Mouse (Mus musculus) urinary bladder, postnatal 36 days (tissue): ENCODE data around the gene Uts2.

Source experiments
- DNase-seq, 2 experiments: peaks; one replicate each; pipeline ENCODE4 v3.0.0; 2022; ENCODE audit warnings: low spot score in 2 of 2, mixed read lengths in 1 of 2

Uts2 gene

DNA sequence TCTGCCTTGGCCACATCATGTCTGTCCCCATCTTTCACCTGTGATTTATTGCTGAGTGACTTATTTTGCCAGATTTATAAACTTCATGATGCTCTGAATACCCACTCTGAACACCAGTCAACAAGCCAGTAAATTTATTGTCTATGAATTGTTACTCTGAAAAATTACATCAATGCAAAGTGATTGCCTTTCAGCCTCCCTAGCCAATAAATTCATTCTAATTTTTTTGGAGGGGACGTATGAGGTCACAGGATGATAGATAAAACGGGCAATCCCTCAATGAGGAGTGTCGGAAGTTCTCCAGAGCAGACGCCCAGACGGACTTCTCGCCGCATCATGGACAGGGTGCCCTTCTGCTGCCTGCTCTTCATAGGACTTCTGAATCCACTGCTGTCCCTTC lies at the start of gene Uts2:
TSS of gene Uts2 (plus strand) at position 301 of the 400 bp plus-strand sequence.
- no peak for DNase-seq

DNA sequence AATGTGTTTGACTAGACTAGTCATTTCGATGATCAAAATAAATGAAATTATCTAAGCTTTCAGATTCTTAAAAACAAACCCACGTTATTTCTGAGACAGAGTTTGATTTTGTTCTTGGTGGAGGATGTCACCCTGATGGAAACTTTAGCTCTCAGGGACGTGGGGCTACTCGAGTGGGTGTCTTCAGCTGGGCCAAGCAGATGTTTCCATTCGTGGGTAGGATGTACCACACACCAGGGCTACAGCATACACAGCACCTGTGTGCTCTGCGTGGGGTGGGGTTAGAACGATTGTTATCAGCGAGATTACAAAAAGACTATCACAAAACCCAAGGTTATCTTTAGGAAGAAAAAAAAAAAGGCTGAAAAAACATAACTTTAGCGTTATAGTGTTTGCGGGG lies 45.9 kb upstream of the Uts2 start:
- DNase-seq = no peak

DNA sequence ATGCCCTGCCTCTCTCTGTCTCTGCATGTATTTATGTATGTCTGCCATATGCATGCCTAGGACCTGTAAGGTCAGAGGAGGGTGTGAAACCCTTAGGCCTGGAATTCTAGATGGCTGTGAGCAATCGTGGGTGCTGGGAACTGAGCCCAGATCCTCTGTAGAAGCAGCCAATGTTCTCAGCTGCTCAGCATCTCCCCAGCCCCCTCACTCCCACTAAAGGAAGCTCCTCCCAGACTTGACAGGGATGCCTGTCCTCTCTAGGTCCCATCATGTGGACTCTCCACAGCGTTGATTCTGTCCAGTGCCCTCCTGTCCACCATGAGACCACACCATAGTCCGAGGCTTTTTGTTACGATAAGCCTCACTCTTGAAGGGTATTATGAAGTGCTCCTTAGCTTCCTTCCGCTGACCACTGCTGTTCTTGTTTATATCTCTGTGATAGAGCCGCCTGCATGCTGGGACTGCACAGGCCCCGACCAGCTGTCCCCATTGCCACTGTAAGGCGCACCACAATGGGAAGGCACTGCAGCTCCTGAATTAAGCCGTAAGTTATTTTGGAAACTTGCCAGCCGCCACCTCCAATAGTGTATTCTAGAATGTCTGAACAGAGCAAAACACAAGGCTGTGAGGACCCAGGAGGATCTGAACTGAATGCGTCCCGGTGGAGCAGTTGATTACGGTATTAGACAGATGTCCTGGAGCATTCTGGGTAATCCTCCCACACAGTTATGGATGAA lies 40.4 kb upstream of the Uts2 start:
- DNase-seq = no peak

DNA sequence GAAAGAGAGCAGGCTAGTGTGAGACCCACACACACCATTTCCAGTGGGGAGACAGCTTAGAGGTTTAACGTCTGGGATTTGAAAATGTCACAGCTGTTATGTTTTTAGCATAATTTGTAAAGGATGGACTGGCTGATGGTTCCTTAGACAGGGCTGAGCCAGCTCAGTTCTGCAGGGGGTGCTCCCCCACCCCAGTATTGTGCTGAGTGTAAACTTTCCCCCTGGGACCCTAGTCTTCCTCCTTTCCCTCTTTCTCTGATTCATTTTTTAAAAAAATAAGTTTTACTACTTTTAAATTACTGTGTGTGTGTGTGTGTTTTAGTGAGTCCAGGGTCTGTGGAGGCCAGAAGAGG lies 39.8 kb upstream of the Uts2 start:
- DNase-seq = no peak

DNA sequence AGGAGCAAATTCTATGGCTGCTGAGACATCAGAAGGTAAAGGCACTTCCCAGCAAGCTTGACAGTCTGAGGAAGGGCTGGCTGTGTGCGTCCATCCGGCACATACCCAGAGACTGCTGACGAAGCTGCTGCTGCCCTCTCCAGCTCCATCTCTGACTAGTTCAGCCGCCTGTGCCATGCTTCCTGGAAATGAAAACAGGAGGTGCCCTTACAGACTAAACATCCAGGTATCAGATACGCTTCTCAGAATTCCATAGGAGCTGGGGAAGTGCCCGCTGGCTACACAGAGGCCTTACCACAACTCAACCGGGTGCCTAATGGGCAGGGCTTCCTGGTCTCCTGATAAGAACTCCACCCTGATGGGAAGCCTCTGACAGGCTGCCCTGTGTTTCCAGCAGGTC lies 38.4 kb upstream of the Uts2 start:
- DNase-seq = no peak

DNA sequence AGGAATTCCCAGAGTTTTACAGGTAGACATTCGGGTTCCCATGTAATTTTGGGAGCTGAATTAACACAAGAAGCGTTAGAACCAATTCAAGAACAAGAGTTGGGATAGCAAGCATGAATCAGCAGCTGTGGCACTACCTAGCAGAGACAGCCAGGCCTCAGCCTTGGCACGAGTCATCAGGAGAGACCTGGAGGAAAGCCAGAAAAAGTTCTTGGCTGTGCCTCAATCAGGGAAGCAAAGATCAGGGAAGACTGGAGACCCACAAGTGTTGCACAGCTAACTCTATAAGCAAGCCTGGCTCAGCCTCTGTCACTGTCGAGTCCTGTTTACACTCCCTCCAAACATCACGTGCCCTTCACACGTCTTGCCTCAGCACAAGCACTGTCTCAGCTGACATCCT lies 34.7 kb upstream of the Uts2 start:
- no peak for DNase-seq

DNA sequence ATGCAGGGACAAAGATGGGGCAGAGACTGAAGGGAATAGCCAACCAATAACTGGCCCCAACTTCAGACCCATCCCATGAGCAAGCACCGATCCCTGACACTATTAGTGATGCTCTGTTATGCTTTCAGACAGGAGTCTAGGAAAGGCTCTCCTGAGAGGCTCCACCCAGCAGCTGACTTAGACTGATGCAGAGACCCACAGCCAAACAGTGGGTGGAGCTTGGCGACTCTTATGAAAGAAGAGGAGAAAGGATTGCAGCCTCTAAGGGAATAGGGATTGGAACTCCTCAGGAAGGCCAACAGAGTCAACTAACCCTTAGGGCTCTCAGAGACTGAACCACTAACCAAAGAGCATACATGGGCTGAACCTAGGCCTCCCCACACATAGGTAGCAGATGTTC lies 33.2 kb upstream of the Uts2 start:
- no peak for DNase-seq

DNA sequence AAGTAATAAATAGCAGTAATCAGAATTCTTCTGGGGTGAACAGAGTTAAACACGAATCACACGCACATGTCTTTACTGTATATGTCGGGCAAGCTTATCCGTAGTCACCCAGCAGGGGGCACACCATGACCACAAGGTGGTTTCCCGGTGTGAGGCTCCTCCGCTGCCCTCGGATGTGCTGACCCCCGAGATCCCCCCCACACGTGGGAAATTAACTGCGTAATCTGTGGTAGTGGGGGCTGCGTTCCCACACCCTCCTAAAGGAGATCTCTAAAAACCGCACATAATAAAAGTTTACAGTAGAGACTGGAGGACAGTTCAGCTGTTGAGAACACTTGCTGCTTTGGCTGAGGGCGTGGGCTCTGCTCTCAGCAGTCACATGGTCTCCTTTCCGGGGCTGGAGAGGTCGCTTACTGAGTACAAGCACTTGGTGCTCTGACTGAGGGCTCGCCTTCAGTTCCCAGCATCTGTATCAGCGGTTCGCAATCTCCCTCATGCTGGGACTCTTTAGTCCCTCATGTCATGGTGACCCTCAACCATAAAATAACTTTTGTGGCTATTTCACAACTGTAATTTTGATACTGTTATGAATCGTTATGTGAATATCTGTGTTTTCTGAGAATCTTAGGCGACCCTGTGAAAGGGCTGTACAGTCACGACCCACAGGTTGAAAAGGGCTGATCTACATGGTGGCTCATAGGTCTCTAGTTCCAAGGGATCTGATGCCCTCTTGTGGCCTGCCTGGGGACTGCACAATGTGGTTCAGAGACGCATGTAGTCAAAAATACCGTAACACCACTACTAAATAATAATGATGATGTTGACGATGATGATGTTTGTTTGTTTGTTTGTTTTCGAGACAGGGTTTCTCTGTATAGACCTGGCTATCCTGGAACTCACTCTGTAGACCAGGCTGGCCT lies 32.0 kb upstream of the Uts2 start:
- peak; percentile 80 to 87 for DNase-seq

DNA sequence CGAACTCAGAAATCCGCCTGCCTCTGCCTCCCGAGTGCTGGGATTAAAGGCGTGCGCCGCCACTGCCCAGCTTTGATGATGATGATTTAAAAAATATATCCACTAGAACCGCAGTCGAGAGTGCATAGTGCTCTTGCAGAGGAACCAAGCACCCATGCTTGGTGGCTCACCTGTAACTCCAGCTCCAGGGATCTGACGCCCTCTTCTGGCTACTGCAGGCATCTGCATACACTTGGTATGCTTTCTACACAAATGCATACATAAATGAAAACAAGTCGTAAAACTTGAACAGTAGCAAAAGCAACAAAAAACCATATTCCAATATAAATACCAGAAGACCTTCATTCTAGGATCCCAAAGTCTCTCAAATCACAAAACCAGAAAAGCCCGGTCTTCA lies 31.3 kb upstream of the Uts2 start:
- no peak for DNase-seq

DNA sequence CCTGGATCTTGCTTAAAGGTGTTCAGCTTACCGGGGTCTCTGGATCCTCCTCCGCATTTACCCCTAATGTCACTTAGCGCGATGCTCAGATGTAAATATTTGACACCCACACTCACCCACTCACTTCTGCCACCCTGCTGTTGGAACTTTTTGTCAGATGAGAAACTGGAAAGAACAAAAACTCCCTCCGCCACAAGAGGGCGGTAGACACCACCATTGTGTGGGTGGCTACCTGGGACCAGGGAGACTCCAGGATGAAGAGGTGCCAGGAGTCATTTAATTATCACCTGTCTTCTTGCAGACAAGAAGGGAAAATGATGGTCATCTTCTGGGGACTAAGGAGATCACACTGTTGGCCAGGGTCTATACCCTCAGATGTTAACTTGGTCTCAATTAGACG lies 30.3 kb upstream of the Uts2 start:
- DNase-seq = peak; percentile 55

DNA sequence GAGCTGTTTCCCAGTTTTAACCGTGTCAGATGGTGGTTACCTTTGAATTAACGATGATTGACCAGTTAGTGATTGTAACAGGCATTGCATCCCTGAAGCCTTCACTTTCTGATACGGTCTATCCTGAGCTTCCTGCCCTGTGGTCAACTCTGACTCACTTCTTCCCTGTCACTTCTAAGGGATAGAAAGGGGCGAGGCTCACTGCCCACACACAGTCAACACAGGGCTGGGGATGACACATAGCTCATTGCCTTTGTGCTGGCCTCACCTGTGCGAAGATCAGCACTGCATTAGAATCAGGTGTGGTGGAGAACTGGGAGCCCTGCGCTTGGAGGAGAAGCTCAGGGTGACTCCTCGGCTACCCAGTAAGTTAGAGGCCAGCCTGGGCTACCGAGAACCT lies 27.9 kb upstream of the Uts2 start:
- DNase-seq = no peak

DNA sequence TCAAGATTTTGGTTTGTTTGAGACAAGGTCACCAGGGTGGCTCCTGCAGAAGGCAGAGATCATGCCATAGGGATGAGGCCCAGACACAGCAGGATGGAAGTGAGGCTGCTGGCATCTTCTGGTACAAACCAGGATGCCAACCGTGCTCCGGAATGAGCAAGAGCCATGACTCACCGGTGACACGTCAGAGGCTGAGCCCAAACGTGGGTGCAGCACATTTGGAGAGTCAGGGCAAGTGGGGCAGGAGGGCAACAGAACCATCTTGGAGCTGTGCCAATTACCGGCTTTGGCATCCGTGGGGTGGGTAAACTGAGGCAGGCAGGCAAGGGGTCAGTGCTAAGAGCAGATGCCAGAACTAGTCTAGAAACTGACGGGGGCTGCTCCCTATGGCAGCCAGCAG lies 23.6 kb upstream of the Uts2 start:
- DNase-seq = no peak

DNA sequence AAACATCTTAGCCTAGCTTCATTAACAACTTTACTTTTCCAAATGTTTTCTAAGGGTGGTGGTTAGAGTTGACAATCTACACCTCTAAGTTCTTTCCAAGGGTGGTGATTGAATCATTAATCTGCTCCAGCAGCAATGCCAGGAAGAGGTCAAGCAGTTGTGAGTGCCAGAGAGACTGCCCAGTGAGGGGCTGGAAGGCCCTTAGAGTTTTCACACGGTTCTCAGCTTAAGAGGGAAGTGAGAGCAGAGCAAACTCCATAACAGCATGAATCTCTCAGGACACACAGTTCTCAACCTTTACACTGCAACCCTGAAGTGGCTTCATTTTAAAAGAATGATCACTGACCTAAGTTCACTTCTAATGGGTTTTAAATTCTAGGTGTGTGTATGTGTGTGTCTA lies 21.8 kb upstream of the Uts2 start:
- DNase-seq = no peak

DNA sequence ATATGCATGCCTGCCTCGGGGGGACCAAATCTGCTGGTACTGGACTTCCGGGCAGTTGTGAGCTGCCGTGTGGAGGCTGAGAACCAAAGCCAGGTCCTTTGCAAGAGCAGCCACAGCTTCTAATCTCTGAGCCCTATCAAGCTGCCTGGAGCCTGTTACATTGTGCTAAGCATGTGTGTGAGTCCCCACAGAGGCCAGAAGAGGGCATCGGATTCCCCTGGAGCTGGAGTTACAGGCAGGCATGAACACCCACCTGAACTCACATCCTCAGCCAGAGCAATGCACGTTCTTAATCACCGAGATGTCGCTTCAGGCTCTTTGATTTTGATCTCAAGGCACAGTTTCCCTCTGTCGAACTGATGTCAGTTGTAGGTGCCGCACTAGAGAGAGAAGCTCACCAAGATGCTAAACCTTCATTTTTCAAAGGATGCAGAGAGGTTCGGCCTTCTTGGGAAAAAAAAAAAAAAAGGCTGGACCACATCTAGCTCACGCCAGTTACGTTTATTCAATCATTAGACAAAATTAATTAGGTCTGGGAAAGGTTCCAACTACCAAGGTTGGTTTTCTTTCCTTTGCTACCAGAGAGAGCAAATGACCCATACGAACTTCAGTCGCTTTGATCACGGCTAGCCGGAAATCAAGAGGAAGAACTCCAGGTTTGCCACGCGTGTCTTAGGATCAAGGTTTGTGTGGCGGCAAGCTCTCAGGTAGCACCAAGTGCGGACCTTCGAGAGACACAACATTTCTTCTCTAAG lies 18.6 kb upstream of the Uts2 start:
- DNase-seq = no peak

DNA sequence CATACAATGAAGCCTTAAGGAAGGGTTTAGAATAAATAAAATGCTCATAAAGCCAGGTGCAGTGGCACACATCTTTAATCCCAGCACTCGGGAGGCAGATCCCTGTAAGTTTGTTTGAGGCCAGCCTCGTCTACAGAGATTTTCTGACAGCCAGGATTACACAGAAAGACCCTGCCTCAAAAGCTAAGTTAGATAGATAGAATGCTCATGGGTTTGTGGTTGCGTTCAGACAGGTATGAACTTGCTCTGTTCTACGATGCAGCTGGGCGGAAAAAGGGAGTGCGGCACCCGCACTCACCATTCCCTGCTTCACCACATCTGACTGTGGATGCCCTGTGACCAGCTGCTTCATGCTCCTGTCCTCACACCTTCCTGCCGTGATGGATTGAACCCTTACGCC lies 17.4 kb upstream of the Uts2 start:
- DNase-seq = no peak

DNA sequence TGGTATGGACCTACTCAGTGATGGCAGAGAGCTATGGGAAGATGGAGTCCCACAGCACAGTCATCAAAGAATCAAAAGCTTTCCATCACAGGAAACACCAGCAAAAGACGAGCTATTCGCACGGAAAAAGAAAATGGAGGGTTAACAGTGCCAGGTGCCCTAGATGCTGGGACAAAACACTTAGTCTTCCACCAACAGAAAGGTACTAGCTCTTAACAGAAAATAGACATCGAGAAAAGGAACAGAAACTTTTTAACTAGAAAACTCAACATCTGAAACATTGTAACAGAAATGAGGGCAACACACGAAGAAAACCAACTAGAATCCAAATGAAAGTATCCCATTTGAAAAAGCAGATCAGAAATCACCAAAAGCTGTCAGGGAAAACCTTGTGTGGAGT lies 16.7 kb upstream of the Uts2 start:
- no peak for DNase-seq

DNA sequence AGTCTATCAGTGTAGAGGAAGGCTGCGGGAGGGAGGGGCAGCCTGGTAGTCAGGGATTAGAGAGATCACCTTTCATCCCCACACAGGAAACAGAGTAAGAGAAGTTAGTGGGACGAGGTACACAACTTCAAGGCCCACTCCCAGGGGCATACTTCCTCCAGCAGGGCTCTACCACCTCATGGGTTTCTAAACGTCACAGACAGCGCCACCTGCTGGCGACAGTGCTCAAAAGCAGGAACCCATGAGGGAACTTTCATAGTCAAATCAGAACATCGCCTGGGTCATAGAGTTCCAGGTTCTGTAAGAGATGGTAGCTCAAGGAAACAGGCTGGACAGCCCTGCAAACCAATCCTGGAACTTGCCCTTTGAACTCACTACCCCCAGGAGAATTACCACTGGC lies 6.7 kb upstream of the Uts2 start:
- no peak for DNase-seq

DNA sequence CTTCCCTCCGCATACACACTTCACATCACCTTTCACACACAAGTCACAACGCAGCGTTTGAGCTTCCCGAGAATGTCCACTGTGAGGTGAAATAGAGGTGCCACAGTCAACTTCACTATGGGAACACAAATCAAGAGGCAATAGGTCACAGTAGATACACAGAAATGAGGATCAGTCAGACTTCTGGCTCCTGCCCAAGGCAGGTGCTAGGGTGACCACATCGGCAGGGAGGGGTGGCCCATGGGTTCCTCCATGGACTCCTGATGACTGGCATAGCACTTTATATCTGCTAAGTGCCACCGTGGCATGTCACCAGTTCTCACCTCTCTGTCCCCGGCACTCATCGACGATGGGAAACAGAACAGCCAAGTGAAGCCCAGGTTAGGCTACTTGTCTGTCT lies 1.7 kb downstream of the Uts2 start:
- no peak for DNase-seq

DNA sequence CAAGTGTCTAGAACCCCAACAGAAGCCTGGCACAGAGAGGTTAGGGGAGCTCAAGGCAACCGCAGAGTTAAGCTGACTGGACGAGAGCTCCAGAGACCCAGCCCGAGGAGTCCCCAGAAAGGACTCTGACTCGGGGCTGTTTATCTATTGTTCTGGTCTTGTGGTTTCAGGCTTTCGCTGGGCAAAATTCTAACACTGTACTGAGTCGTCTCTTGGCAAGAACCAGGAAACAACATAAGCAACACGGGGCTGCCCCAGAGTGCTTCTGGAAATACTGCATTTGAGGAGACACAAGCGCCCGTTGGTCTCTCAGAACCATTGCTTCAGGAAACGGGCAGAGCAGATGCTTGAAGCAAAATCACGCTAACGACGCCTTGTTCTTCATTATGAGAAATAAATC lies 4.5 kb downstream of the Uts2 start:
- no peak for DNase-seq

DNA sequence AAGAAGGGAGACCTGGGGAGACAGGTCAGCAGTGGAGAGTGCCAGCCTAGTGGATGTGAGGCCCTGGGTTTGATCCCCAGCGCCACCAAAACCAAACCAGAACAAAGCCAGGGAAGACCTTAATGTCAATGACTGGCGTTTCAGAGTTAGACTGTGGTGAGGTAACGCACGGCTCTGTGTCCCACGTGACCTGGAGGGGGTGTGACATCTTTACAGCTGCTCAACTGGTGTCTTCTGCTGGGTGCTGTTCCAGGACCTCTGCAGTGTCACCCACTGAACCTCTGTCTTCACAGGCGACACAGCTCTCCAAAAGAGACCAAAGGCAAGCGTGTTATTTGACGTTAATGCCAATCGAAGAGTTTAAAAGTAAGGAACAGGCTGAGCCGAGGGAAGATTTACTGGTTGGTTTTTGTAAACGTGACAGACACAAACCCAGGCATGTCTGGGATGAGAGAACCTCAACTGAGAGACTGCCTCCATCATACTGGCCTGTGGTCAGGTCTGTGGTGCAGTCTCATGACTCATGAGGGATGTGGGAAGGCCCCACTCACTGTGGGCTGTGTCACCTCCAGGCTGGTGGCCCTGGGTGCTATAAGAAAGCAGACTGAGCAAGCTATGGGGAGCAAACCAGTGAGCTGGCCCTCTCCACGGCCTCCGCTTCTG lies 8.9 kb downstream of the Uts2 start:
- no peak for DNase-seq

DNA sequence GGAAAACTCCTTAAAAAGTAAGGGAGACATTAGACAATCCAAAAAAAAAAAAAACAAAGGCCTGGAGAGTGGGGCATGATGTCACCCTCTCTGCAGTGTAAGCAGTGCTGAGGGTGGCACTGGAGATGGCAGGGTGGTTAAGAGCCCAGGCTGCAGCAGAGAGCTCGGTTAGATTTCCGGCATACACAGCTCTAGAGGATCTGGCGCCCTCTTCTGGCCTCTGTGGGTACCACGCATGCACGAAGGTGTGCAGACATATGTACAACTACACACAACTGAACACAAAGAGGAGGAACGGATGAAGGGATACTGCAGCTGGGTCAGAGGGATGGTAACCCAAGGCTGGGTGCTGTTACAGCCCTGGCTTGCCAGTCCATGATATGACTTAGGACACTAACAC lies 10.0 kb downstream of the Uts2 start:
- peak in 1 of 2 experiments; percentile 17 for DNase-seq

DNA sequence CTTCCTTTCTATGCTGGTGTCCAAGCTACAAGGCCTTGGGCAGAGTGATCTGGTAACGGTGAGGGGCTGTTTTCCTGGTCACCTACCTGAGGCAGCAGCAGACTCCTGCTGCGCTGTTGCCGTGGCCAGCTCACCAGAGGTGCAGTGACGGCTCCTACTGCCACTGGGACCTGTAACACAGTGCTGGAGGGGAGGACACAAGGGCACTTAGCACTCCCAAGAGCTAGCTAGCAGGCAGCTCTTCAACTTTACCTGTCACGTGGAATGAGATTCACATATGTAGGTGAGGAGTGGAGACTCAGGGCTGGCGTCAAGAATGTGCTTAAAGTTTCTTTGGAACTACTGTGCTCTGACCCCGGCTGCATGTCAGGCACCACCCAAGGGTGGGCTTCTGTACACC lies 13.4 kb downstream of the Uts2 start:
- no peak for DNase-seq
